Mouse (Mus musculus): ENCODE measurements around the gene Chst3. TPM values are rescaled to one million over a fixed set of nuclear protein-coding genes. Genes with fewer than 3 reads are reported as not detected.

Gene Chst3
- polyA plus RNA-seq, 2 experiments: 0.09 to 0.13 TPM

DNA sequence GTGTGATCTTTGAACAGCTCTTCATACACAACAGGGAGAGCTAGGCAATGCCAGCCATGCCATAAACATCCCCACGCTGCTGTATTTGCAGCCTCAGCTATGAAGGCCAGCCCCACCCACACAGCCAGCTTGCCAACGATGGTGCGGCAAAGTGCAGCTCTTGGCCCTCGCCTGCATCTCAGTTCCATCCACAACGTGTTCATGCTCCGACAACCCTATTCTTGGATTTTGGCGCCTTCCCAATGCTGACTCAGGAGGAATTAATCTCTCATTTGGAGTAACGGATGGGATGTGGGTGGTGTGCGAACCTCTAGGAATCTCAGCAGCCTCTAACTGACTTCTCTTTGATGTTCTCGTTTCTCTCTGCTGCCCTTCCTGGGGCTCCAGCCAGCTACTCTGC, 46.0 kb downstream of the Chst3 start:
- no peak for ATAC-seq (ENCODE audit: insufficient read depth)
- no peak overlapping the region for H3K4me3 ChIP-seq (ENCODE audit: insufficient read depth in 1 of 2, low read depth in 2 of 2, low read length in 2 of 2)
- no peak for DNase-seq (ENCODE audit: low read depth in 3 of 3, low spot score in 3 of 3)
- H3K9ac ChIP-seq (replicated peaks): no peak overlapping the region
- H3K27ac ChIP-seq: no peak overlapping the region
- H3K4me1 ChIP-seq (replicated peaks; ENCODE audit: control insufficient read depth in 2 of 2, insufficient read depth in 2 of 2, low read length in 1 of 2): no peaks in the 10 kb centered on the region
- no peaks in the 10 kb centered on the region for H3K27me3 ChIP-seq (ENCODE audit: control insufficient read depth, insufficient read depth, low read length)
- H3K4me2 ChIP-seq (ENCODE audit: low read depth): no peak overlapping the region
- no peaks in the 10 kb centered on the region for H3K9me3 ChIP-seq (ENCODE audit: control insufficient read depth, low read length)
- TF ChIP-seq CTCF (IDR thresholded peaks at IDR 0.05; ENCODE audit: low read depth) (no peak), EP300 (IDR thresholded peaks at IDR 0.05; ENCODE audit: low read depth) (no peak)
- 72% methylated on average over 10 of the region's 10 CpGs for WGBS (ENCODE audit: insufficient replicate concordance)
- H3K36me3 ChIP-seq (replicated peaks; ENCODE audit: control insufficient read depth, insufficient read depth, low read depth): no peaks in the 10 kb centered on the region

DNA sequence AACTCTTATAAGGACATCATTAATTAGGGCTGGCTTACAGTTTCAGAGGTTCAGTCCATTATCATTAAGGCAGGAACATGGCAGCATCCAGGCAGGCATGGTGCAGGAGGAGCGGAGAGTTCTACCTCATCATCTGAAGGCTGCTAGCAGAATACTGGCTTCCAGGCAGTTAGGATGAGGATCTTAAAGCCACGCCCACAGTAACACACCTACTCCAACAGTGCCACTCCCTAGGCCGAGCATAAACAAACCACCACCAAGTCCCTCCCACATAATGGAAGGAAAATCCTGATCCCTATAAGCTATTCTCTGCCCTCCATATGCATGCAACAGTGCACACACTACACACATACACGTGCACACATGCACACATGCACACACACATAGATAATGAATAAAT, 46.8 kb downstream of the Chst3 start:
- Histone ChIP-seq H3K4me2 (ENCODE audit: low read depth) (no peak overlapping the region), H3K9me3 (ENCODE audit: control insufficient read depth, low read length) (no peaks in the 10 kb centered on the region), H3K4me3 (ENCODE audit: insufficient read depth in 1 of 2, low read depth in 2 of 2, low read length in 2 of 2) (no peak overlapping the region), H3K27me3 (ENCODE audit: control insufficient read depth, insufficient read depth, low read length) (no peaks in the 10 kb centered on the region), H3K4me1 (replicated peaks; ENCODE audit: control insufficient read depth in 2 of 2, insufficient read depth in 2 of 2, low read length in 1 of 2) (no peaks in the 10 kb centered on the region), H3K9ac (replicated peaks) (no peak overlapping the region), H3K27ac (no peak overlapping the region), H3K36me3 (replicated peaks; ENCODE audit: control insufficient read depth, insufficient read depth, low read depth) (no peaks in the 10 kb centered on the region)
- DNase-seq (ENCODE audit: low read depth in 3 of 3, low spot score in 3 of 3) (no peak), ATAC-seq (ENCODE audit: insufficient read depth) (no peak)
- TF ChIP-seq CTCF (IDR thresholded peaks at IDR 0.05; ENCODE audit: low read depth): no peak
- no peak for TF ChIP-seq EP300 (IDR thresholded peaks at IDR 0.05; ENCODE audit: low read depth)
- 70% methylated on average over 4 of the region's 4 CpGs for WGBS (ENCODE audit: insufficient replicate concordance)

DNA sequence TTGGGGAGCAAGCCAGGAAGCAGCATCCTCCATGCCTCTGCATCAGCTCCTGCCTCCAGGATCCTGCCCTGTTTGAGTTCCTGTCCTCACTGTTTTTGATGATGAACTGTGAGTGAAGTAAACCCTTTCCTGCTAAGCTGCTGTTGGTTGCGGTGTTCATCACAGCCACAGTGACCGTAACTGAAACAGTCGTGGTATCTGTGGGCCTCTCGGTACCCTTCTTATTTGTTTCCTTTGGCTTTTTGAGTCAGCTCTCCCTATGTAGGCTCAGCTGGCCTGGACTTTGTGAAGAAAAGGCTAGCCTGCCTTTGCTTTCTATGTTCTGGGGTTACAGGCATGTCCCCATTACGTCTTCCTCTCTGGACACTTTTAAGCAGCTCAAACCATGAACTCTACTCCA, 47.7 kb downstream of the Chst3 start:
- Histone ChIP-seq H3K36me3 (replicated peaks; ENCODE audit: control insufficient read depth, insufficient read depth, low read depth) (no peaks in the 10 kb centered on the region), H3K4me1 (replicated peaks; ENCODE audit: control insufficient read depth in 2 of 2, insufficient read depth in 2 of 2, low read length in 1 of 2) (no peaks in the 10 kb centered on the region), H3K9me3 (ENCODE audit: control insufficient read depth, low read length) (no peaks in the 10 kb centered on the region), H3K27me3 (ENCODE audit: control insufficient read depth, insufficient read depth, low read length) (no peaks in the 10 kb centered on the region), H3K4me3 (ENCODE audit: insufficient read depth in 1 of 2, low read depth in 2 of 2, low read length in 2 of 2) (no peak overlapping the region), H3K4me2 (ENCODE audit: low read depth) (no peak overlapping the region), H3K27ac (no peak overlapping the region), H3K9ac (replicated peaks) (no peak overlapping the region)
- DNase-seq (ENCODE audit: low read depth in 3 of 3, low spot score in 3 of 3): no peak
- ATAC-seq (ENCODE audit: insufficient read depth): no peak
- TF ChIP-seq EP300 (IDR thresholded peaks at IDR 0.05; ENCODE audit: low read depth): no peak
- no peak for TF ChIP-seq CTCF (IDR thresholded peaks at IDR 0.05; ENCODE audit: low read depth)
- WGBS (ENCODE audit: insufficient replicate concordance): 68% methylated on average over 5 of the region's 5 CpGs

- Histone ChIP-seq H3K9ac (replicated peaks) (no peak overlapping the region), H3K4me2 (ENCODE audit: low read depth) (no peak overlapping the region), H3K36me3 (replicated peaks; ENCODE audit: control insufficient read depth, insufficient read depth, low read depth) (no peaks in the 10 kb centered on the region), H3K27ac (no peak overlapping the region), H3K27me3 (ENCODE audit: control insufficient read depth, insufficient read depth, low read length) (no peaks in the 10 kb centered on the region), H3K4me1 (replicated peaks; ENCODE audit: control insufficient read depth in 2 of 2, insufficient read depth in 2 of 2, low read length in 1 of 2) (no peaks in the 10 kb centered on the region), H3K4me3 (ENCODE audit: insufficient read depth in 1 of 2, low read depth in 2 of 2, low read length in 2 of 2) (no peak overlapping the region), H3K9me3 (ENCODE audit: control insufficient read depth, low read length) (no peaks in the 10 kb centered on the region)
- no peak for TF ChIP-seq EP300 (IDR thresholded peaks at IDR 0.05; ENCODE audit: low read depth)
- no peak for TF ChIP-seq CTCF (IDR thresholded peaks at IDR 0.05; ENCODE audit: low read depth)
- 59% methylated on average over 10 of the region's 10 CpGs for WGBS (ENCODE audit: insufficient replicate concordance)
- no peak for ATAC-seq (ENCODE audit: insufficient read depth)
- DNase-seq (ENCODE audit: low read depth in 3 of 3, low spot score in 3 of 3): no peak
These were observed 48.6 kb downstream of the Chst3 start for GRCm38 (mm10) chr10:60170326-60171089.

DNA sequence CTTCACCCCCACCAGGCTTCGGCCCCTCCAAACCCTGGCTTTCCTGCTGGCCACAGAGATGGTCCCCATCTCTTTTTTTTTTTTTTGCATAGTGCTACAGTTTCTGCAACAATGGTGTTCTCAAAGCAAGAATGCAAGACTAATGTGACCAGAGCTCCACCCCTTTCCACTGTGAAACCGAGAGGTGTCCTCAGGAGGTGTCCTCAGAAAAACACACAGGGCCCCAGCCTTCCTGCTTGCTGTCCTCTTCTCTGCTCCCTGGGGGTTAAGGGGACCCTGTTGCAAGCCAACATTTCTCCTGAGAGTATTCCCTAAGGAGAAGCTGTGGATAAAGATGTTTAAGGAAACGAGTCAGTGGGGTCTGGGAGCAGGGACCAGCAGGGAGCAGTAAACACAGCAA, 50.1 kb downstream of the Chst3 start:
- Histone ChIP-seq H3K27ac (no peak overlapping the region), H3K4me1 (replicated peaks; ENCODE audit: control insufficient read depth in 2 of 2, insufficient read depth in 2 of 2, low read length in 1 of 2) (no peaks in the 10 kb centered on the region), H3K9me3 (ENCODE audit: control insufficient read depth, low read length) (no peaks in the 10 kb centered on the region), H3K27me3 (ENCODE audit: control insufficient read depth, insufficient read depth, low read length) (no peaks in the 10 kb centered on the region), H3K4me3 (ENCODE audit: insufficient read depth in 1 of 2, low read depth in 2 of 2, low read length in 2 of 2) (no peak overlapping the region), H3K9ac (replicated peaks) (no peak overlapping the region), H3K4me2 (ENCODE audit: low read depth) (no peak overlapping the region), H3K36me3 (replicated peaks; ENCODE audit: control insufficient read depth, insufficient read depth, low read depth) (no peaks in the 10 kb centered on the region)
- ATAC-seq (ENCODE audit: insufficient read depth) (no peak), DNase-seq (ENCODE audit: low read depth in 3 of 3, low spot score in 3 of 3) (no peak)
- 52% methylated on average over 3 of the region's 3 CpGs for WGBS (ENCODE audit: insufficient replicate concordance)
- no peak for TF ChIP-seq EP300 (IDR thresholded peaks at IDR 0.05; ENCODE audit: low read depth)
- no peak for TF ChIP-seq CTCF (IDR thresholded peaks at IDR 0.05; ENCODE audit: low read depth)
